Mouse (Mus musculus): Measurements from ENCODE around the gene BC017158.
"Not testable (repeated sequence)": the region's sequence is repeated elsewhere in the genome, so short reads cannot be mapped to it uniquely, and the experiment has no call there.

The BC017158 gene

DNA sequence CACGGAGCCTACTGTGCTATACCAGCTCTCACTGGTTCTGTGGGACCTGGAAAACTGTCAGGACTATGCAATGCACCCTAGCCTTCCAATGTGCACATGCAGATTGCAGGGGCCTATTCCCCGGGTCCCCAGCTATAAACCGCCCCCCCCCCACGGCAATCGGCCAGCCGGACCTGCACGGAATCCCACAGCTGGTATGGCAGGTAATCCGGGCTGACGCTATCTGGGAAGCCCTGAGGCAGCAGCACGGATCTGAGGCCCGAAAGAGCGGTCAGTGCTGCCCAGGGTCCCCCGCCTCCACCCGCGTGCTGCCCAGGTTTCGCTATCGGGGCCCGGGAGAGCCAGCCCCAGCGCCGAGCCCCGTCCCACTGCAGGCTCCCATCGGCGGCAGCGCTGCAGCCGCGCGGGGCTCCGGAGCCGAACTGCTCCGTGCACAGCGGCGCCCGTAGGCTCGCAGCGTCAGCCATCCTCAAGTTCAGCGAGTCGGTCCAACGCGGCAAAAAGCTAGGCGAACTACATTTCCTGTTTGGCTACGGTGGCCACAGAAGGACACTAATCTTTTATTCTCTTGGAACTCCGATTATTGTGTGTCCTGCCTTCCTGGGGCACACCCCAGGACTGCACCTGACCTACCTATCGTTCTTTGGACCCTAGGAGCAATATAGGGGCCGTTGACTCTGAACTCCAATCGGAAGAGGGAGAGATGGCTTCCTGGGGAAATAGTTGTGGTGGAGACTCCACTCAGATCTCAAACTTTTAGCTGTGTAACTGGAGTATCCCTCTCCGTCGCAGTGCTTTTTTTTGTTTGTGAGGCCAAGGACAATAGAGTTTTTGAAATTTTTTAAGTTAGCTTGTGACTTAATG lies at the start of gene BC017158:
TSS of gene BC017158 (minus strand) at position 554 of the 864 bp plus-strand sequence.
- peak; percentile 74 for DNase-seq (ENCODE audit: low read depth, low spot score)

DNA sequence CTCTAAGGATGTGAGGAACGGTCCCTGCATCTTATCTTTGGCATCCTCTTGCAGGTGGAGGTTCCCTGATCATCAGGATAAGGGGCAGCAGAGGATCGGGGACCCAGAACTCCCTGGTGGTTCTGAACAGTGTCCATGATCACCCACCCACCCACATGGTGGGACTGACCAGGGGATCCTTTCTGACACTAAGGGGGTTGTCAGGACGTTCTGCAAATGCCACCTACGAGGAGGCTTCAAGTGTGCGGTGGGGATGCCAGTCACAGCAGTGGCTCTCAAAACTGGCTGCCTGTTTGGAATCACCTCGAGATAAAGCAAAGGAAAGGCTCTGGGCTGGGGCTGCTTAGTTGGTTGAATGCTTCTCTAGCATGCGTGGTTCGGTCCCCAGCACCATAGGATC lies 49.0 kb upstream of the BC017158 start:
- DNase-seq (ENCODE audit: low read depth, low spot score), result no peak

- DNase-seq (ENCODE audit: low read depth, low spot score), result no peak
These were observed 48.6 kb upstream of the BC017158 start for GRCm38 (mm10) chr7:128346522-128346921.

DNA sequence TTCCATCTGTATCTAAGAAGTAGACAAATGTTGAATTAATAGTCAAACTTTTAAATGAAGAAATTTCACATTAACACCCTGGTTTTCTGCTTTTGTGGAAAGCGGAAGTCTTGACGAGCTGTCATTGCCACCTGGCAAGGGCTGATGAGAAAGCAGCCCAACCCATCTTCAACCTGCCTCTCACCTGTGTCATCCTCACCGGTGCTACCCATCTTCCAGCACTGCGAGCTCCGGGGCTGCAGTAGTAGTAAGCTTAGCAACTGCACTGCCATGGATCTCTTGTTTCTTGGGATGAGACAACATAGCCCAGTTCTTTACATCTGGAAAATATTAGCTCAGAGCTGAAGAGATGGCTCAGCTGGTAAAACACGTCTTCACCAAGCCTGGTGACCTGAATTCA lies 47.7 kb upstream of the BC017158 start:
- no peak for DNase-seq (ENCODE audit: low read depth, low spot score)

DNA sequence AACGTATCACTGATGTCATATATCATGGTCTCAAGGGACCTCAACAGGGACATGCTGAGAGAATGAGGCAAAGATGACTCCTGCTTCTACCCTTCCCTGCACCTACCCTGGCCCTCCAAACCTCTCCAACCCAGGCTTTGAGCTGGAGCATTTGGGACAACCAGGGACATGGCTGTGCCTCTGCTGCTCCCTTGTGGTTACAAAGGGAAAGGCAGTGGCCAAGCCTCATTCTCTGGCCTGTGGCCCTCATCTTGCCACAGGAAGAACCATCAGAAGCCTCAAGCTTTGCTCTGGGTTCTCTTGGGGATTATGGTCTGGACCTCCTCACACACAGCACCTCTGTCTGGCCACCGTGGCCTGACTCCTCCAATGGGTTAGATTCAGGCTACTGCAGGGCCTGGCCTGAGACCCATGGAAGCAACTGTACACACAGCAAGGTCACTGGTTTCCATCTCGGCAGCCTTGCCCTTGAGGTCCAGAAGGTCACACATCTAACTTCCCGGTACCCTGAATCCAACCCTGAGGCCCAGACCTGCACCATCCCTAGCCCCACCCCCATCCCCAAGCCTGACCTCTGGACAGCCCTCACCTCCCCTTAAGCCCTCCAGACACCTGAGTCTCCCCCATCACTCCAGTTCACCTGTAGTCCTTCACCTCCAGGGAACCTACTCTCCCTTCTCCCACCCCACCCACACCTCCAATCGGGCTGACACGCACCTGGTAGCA lies 47.1 kb upstream of the BC017158 start:
- peak; percentile 84 for DNase-seq (ENCODE audit: low read depth, low spot score)

- DNase-seq (ENCODE audit: low read depth, low spot score), result no peak
These were observed 46.5 kb upstream of the BC017158 start for GRCm38 (mm10) chr7:128344488-128344887.

- not testable (repeated sequence) for DNase-seq (ENCODE audit: low read depth, low spot score)
These were observed 44.7 kb upstream of the BC017158 start for GRCm38 (mm10) chr7:128342691-128343090.

DNA sequence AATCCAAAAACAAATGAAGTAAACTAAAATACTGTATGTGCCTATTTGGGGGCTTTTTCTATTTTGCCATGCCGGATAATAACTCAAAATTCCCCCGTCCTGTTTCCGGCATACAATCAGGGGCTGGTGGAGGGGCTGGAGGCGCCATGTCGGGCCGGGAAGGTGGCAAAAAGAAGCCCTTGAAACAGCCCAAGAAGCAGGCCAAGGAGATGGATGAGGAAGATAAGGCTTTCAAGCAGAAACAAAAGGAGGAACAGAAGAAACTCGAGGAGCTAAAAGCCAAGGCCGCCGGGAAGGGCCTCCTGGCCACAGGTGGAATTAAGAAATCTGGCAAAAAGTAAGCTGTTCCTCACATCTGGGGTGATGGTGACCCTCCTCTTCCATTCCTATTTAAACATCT lies 42.4 kb upstream of the BC017158 start:
- not testable (repeated sequence) for DNase-seq (ENCODE audit: low read depth, low spot score)

GRCm38 (mm10) chr7:128332896-128333295 lies 34.9 kb upstream of the BC017158 start:
- no peak for DNase-seq (ENCODE audit: low read depth, low spot score)

DNA sequence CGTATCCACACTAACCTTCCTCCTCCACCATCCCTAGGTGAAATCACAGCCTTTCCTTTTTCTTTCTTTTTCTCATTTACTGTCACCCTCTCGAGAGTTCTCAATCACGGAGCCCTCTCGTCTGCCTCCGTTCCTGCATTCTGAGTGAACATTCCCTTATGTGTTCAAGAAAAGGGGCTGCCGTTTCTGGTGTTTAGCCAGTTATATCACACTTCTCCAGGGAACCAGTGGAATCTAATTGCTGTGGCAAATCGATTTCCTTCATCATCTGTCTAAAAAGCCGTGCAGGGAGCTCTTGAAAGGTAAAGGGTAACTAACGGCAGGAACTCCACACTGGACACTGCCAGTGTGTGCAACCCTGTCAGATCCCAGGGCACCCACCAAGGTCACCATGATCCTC lies 33.0 kb upstream of the BC017158 start:
- DNase-seq (ENCODE audit: low read depth, low spot score), result no peak

DNA sequence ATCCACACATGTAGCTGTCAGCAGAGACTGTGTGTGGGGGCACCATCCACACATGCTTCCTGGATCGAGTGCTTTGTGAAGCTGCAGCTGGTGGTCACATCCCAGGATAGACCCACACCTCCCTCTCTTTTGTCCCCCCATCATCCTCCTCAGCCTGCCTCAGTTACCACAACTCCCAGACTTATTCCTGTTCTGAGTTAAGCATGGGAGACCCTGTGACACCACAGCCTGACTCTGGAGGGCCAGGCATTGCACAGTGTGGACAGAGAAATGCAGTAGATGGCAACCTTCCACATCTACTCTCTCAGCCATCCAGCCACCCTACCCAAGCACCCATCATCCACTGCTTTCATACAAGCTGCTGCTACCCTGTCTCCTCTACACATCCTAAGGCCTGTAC lies 27.0 kb upstream of the BC017158 start:
- DNase-seq (ENCODE audit: low read depth, low spot score), result no peak

DNA sequence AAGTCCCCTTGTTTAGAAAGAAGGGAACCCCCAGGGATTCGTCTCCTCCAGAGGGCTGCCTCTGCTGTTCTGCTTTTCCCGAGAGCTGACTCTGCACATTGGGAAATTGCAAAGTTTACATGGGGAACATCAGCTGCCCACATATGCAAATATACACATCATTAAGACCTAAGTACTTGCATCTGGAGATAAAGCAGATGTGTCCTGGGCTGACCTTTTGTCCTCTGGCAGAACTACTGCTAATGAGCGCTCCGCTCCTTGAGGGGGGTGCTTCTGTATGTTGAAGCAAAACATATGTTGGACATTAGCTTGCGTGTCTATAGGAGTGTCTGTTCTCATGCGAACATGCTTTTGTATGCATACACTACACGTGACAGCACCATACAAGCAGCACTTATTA lies 23.3 kb upstream of the BC017158 start:
- peak; percentile 48 for DNase-seq (ENCODE audit: low read depth, low spot score)

DNA sequence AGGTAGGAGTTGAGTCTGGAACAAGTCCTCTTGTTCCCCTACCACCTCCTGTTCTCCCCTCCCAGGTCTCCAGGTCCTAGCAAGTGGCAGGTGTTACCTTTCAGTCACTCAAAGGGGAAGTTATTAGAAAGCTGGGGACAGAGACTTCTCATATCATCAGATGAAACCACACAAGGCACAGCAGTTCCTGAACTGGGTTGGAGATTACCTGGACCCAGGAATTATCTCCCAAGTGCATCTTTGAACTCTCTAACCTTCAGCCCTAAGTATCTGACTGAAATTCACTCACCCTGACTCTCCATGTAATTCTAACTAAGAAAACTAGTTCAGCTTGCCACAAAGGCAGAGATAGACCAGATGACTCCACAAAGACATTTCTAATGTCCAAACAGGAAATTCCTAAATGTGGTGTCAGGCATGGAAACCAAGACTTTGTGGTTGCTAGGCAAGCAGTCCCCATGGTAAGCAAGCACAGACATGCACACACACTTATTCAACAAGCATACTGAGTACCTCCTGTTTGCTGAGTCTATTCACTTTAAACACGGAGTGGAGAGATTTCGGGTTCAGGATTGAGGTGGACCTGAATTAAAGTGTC lies 22.3 kb upstream of the BC017158 start:
- DNase-seq (ENCODE audit: low read depth, low spot score), result no peak

DNA sequence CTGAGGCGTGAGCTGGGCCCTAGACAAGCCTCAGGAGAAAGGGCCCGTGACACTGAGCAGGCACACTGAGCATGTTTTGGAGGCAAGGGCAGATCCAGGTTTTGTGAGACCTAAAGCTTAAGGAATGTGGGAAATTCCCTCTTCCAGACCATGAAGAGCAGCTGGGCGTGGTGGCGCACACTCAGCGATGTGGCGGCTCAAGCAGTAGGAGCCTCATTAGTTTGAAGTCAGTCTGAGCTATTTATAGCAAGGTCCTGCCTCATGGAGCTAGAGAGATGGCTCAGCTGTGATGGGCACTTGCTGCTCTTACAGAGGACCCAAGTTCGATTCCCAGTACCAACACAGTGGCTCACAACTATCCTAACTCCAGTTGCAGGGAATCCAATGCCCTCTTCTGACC lies 21.2 kb upstream of the BC017158 start:
- DNase-seq (ENCODE audit: low read depth, low spot score), result peak; percentile 80

- peak; percentile 65 for DNase-seq (ENCODE audit: low read depth, low spot score)
These were observed 19.0 kb upstream of the BC017158 start for GRCm38 (mm10) chr7:128317011-128317410.

GRCm38 (mm10) chr7:128314491-128314890 lies 16.5 kb upstream of the BC017158 start:
- no peak for DNase-seq (ENCODE audit: low read depth, low spot score)

DNA sequence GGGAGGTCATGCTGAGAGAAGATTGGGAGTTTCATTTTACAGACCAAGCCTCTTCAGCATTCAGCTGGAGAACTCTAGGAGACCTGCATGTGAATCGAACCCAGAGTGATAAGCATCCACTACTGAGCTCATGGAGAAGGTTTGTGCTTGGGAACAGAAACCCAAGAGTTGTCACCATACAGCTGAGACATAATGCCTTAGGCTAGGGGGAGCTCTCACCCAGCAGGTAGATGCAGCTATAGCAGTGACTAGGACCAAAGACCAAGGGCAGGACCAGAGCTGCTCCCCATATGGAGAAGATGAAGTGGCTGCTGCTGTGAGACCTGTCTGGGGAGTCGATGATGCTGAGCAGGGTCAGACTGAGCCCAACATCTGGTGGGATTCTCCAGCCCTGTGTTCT lies 15.6 kb upstream of the BC017158 start:
- DNase-seq (ENCODE audit: low read depth, low spot score), result no peak

DNA sequence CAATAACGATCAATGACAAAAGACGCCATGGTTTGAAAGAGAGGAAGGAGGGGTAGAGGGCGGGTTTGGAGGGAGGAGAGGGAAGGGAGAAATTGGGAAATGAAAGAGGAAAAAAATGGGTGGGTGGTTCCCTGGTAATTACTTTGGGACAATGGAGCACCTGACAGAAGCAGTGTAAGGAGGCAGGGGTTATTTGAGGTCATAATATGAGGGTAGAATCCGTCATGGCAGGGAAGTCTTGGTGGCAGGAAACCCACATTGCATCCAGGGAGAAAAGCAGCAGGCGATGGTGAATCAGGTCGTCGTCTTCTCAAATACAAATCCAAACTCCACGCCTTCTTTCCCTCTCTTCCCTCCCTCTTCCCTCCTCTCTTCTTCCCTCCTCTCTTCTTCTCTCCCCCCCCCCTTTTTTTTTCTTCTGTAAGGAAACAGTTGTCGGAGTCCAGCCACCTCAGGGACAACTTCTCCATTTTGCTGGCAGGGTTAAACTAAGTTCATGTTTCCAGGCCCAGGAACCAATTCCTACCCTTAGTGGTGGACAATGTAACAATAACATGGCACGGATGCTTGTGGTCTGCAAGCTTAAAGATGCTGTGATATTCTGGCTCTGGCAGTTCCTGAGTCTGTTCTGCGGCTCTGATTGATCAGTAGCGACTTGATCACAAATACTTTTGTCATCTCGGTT lies 14.5 kb upstream of the BC017158 start:
- no peak for DNase-seq (ENCODE audit: low read depth, low spot score)

DNA sequence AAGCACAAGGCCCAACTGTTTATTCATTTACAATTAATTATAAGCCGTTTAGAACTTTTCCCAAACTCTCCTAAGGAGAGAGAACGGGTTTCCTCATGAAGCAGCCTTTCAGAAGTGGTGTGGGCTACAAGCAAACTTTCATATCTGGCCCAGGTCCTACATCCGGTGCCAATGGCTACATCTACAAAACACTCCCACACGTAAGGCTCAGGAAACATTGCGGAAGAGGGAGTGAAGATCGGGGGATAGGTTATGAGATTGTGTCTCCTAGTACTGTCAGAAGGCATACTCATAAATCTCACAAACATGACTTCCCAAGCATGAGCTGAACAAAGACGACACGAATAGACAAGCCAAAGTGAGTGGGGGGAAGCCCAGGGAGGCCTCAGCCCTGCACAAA lies 13.8 kb upstream of the BC017158 start:
- no peak for DNase-seq (ENCODE audit: low read depth, low spot score)

DNA sequence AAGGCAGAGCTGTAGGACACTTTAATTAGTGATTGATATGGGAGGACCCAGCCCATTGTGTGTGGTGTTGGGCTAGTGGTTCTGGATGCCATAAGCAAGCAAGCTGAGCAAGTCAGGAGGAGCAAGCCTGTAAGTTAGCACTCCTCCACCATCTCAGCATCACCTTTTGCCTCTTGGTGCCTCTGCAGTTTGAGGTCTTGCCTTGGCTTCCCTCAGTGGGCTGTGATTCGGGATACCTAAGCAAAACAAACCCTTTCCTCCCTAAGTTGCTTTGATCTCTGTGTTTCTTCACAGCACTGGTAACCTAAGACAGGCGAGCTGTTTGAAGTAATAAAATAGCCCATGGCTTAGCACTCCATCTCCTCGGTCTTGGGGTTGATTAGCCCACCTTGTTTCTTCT lies 13.3 kb upstream of the BC017158 start:
- no peak for DNase-seq (ENCODE audit: low read depth, low spot score)

- no peak for DNase-seq (ENCODE audit: low read depth, low spot score)
These were observed 12.3 kb upstream of the BC017158 start for GRCm38 (mm10) chr7:128310229-128310688.

DNA sequence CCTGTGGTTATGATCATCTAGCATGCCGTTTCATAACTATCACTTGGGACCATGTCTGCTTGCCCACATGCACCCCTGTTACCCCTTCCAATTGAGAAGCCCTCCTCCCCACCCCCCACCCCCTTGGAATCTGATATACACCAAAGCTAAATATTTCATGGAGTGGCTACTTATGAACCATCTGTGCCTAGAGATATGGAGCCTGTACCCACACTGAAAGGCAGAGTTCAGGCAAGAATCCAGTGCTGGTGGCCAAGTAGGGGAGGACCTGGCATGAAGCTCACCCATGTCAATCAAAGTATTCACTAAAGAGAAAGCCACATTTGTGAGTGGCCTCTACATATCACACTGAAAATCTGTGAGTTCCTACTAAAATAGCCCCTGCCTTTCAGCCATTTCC lies 11.8 kb upstream of the BC017158 start:
- no peak for DNase-seq (ENCODE audit: low read depth, low spot score)

All from ZHBTc4 (cell line).